Mouse (Mus musculus) embryonic facial prominence, embryonic 11.5 days (tissue): ENCODE measurements at regions not wholly inside any gene's neighbourhood (a gene's known extent, or its start where the extent isn't known, plus 50 kb on each side); places are given as distances from the start of the nearest gene placed in this dataset.

ENCODE experiments used
- ATAC-seq: fragments of 200-750 bp; cut with Nextera tagmentation; replicated peaks from 2 replicates; pipeline ENCODE4 v1.8.0; 2017; ENCODE audit warnings: low read depth; ENCODE audit not compliant: insufficient number of reproducible peaks, low FRiP score, low TSS enrichment
- DNase-seq: peaks from one replicate; pipeline ENCODE4 v3.0.0-alpha.2; 2015; ENCODE audit warnings: low spot score
- H3K27ac ChIP-seq: fragments of 300-500 bp; sonication (generic); replicated peaks from 2 replicates; pipeline ENCODE4 v1.5.1; 2014; ENCODE audit warnings: mild to moderate bottlenecking, low read depth, low read length, control low read depth
- H3K27me3 ChIP-seq: fragments of 300-500 bp; sonication (generic); 2 replicates; pipeline ENCODE4 v1.6.1; 2014; ENCODE audit warnings: mild to moderate bottlenecking, low read length, moderate library complexity, mixed read lengths; ENCODE audit not compliant: control insufficient read depth, insufficient read depth
- H3K36me3 ChIP-seq: fragments of 300-500 bp; sonication (generic); replicated peaks from 2 replicates; pipeline ENCODE4 v1.6.1; 2014; ENCODE audit warnings: low read depth, mild to moderate bottlenecking, low read length, moderate library complexity, mixed read lengths; ENCODE audit not compliant: control insufficient read depth, insufficient read depth
- H3K4me1 ChIP-seq: fragments of 300-500 bp; sonication (generic); 2 replicates; pipeline ENCODE4 v1.6.1; 2014; ENCODE audit warnings: low read length, mixed read lengths; ENCODE audit not compliant: control insufficient read depth, insufficient read depth
- H3K4me2 ChIP-seq: fragments of 300-500 bp; sonication (generic); 2 replicates; pipeline ENCODE4 v1.6.1; 2014; ENCODE audit warnings: low read depth, mild to moderate bottlenecking, control low read depth, low read length, moderate library complexity
- H3K4me3 ChIP-seq: fragments of 300-500 bp; sonication (generic); 2 replicates; pipeline ENCODE4 v1.5.1; 2014; ENCODE audit warnings: low read depth, low read length, control low read depth
- H3K9ac ChIP-seq: fragments of 300-500 bp; sonication (generic); replicated peaks from 2 replicates; pipeline ENCODE4 v1.6.1; 2014; ENCODE audit warnings: mild to moderate bottlenecking, control low read depth, low read length
- H3K9me3 ChIP-seq: fragments of 300-500 bp; sonication (generic); replicated peaks from 2 replicates; pipeline ENCODE4 v1.6.1; 2016; ENCODE audit warnings: mild to moderate bottlenecking, low read length, inconsistent platforms, mixed read lengths; ENCODE audit not compliant: control insufficient read depth
- WGBS: fragments of 180-500 bp; shearing (Covaris S2); extraction: QIAGEN DNeasy Blood & Tissue Kit; methylation state at CpG from one replicate; pipeline ENCODE4 v1.1.7; 2014; 5-methylcytosine and 5-hydroxymethylcytosine counted together

- no peak overlapping the region for H3K4me2 ChIP-seq
- no peaks in the 10 kb centered on the region for H3K9me3 ChIP-seq
- no peaks in the 10 kb centered on the region for H3K27me3 ChIP-seq
- no peak overlapping the region for H3K4me3 ChIP-seq
- 84% methylated on average over 1 of the region's 1 CpGs for WGBS
- H3K27ac ChIP-seq: no peak overlapping the region
- no peaks in the 10 kb centered on the region for H3K4me1 ChIP-seq
- no peaks in the 10 kb centered on the region for H3K36me3 ChIP-seq
- no peak for ATAC-seq
- peak; percentile 17 for DNase-seq
- no peak overlapping the region for H3K9ac ChIP-seq
Observed at GRCm38 (mm10) chr5:12993826-12994225, 131.4 kb upstream of the Sema3a start.

- no peaks in the 10 kb centered on the region for H3K27me3 ChIP-seq
- 88% methylated on average over 6 of the region's 6 CpGs for WGBS
- ATAC-seq: no peak
Observed at GRCm38 (mm10) chr5:12997440-12997839, 127.8 kb upstream of the Sema3a start.

GRCm38 (mm10) chr5:13007132-13007531 is 118.1 kb upstream of the Sema3a start:
- Histone ChIP-seq H3K36me3 (no peaks in the 10 kb centered on the region), H3K27me3 (no peaks in the 10 kb centered on the region), H3K9me3 (no peaks in the 10 kb centered on the region), H3K4me1 (no peaks in the 10 kb centered on the region), H3K27ac (no peak overlapping the region), H3K9ac (no peak overlapping the region), H3K4me2 (no peak overlapping the region), H3K4me3 (no peak overlapping the region)
- ATAC-seq (no peak), DNase-seq (peak; percentile 74)
- WGBS: 49% methylated on average over 6 of the region's 6 CpGs

More at GRCm38 (mm10) chr5:12997440-12997839, 127.8 kb upstream of the Sema3a start:
- Histone ChIP-seq H3K27ac (no peak overlapping the region), H3K4me1 (no peaks in the 10 kb centered on the region), H3K9me3 (no peaks in the 10 kb centered on the region), H3K4me2 (no peak overlapping the region), H3K9ac (no peak overlapping the region), H3K4me3 (no peak overlapping the region), H3K36me3 (no peaks in the 10 kb centered on the region)
- DNase-seq: no peak

GRCm38 (mm10) chr5:13022270-13022669 is 102.9 kb upstream of the Sema3a start:
- 72% methylated on average over 3 of the region's 3 CpGs for WGBS
- Histone ChIP-seq H3K9me3 (no peaks in the 10 kb centered on the region), H3K4me3 (no peak overlapping the region), H3K36me3 (no peaks in the 10 kb centered on the region), H3K4me2 (no peak overlapping the region), H3K27me3 (no peaks in the 10 kb centered on the region), H3K4me1 (no peaks in the 10 kb centered on the region), H3K27ac (no peak overlapping the region), H3K9ac (no peak overlapping the region)
- ATAC-seq: no peak
- DNase-seq: no peak

- 57% methylated on average over 3 of the region's 3 CpGs for WGBS
- H3K4me3 ChIP-seq: no peak overlapping the region
- H3K27ac ChIP-seq: no peak overlapping the region
- no peaks in the 10 kb centered on the region for H3K4me1 ChIP-seq
- no peak overlapping the region for H3K9ac ChIP-seq
- ATAC-seq: no peak
- DNase-seq: peak; percentile 60
- no peaks in the 10 kb centered on the region for H3K36me3 ChIP-seq
- no peaks in the 10 kb centered on the region for H3K9me3 ChIP-seq
- no peaks in the 10 kb centered on the region for H3K27me3 ChIP-seq
- no peak overlapping the region for H3K4me2 ChIP-seq
Observed at GRCm38 (mm10) chr5:13033332-13033731, 91.9 kb upstream of the Sema3a start.

GRCm38 (mm10) chr5:13036127-13036526 is 89.1 kb upstream of the Sema3a start:
- no peaks in the 10 kb centered on the region for H3K36me3 ChIP-seq
- H3K4me2 ChIP-seq: no peak overlapping the region
- no peak overlapping the region for H3K4me3 ChIP-seq
- no peaks in the 10 kb centered on the region for H3K27me3 ChIP-seq
- no peaks in the 10 kb centered on the region for H3K9me3 ChIP-seq
- H3K27ac ChIP-seq: no peak overlapping the region
- ATAC-seq (no peak), DNase-seq (no peak)
- WGBS: 82% methylated on average over 2 of the region's 2 CpGs
- H3K9ac ChIP-seq: no peak overlapping the region
- no peaks in the 10 kb centered on the region for H3K4me1 ChIP-seq

GRCm38 (mm10) chr5:13058883-13059423 is 66.3 kb upstream of the Sema3a start:
- Histone ChIP-seq H3K4me3 (no peak overlapping the region), H3K9me3 (no peaks in the 10 kb centered on the region), H3K27ac (no peak overlapping the region), H3K4me1 (no peaks in the 10 kb centered on the region), H3K9ac (no peak overlapping the region), H3K4me2 (no peak overlapping the region), H3K36me3 (no peaks in the 10 kb centered on the region), H3K27me3 (no peaks in the 10 kb centered on the region)
- WGBS: 59% methylated on average over 2 of the region's 2 CpGs
- ATAC-seq (no peak), DNase-seq (no peak)

GRCm38 (mm10) chr5:13066942-13067341 is 58.3 kb upstream of the Sema3a start:
- no peaks in the 10 kb centered on the region for H3K27me3 ChIP-seq
- WGBS: 39% methylated on average over 3 of the region's 3 CpGs
- H3K4me3 ChIP-seq: no peak overlapping the region
- ATAC-seq: no peak
- H3K4me2 ChIP-seq: no peak overlapping the region
- no peak overlapping the region for H3K9ac ChIP-seq
- H3K36me3 ChIP-seq: no peaks in the 10 kb centered on the region
- H3K9me3 ChIP-seq: no peaks in the 10 kb centered on the region
- no peak overlapping the region for H3K27ac ChIP-seq
- no peaks in the 10 kb centered on the region for H3K4me1 ChIP-seq
- DNase-seq: no peak
